Mouse (Mus musculus) B cell, adult (primary cell): ENCODE data around the gene Agrn. TPM values are rescaled to one million over a fixed set of nuclear protein-coding genes. Genes with fewer than 3 reads are reported as not detected.

ENCODE experiments used
- total RNA-seq: library from RNA; stranded (reverse); gene quantifications from 4 replicates; pipeline ENCODE4 v1.2.4, GENCODE M21; 2023; ENCODE audit not compliant: inconsistent age

Gene Agrn
- 2.6 to 4.3 TPM (median 3.5 TPM) in 4 replicates for total RNA-seq

GRCm38 (mm10) chr4:156197131-156197828, at the start of gene Agrn:
Agrn (minus strand) TSS chr4:156197488.

GRCm38 (mm10) chr4:156235808-156236533, 38.7 kb upstream of the Agrn start, which contains the start of gene Noc2l:
Noc2l (plus strand) TSS chr4:156236010.

GRCm38 (mm10) chr4:156234701-156235213, 37.5 kb upstream of the Agrn start, which contains the start of gene Plekhn1:
Plekhn1 (minus strand) TSS chr4:156234857.

GRCm38 (mm10) chr4:156215649-156216048, 18.4 kb upstream of the Agrn start, which contains the start of gene Perm1:
Perm1 (plus strand) TSS chr4:156215868.

GRCm38 (mm10) chr4:156203001-156203412, 5.7 kb upstream of the Agrn start, which contains the start of gene AW011738:
AW011738 (plus strand) TSS chr4:156203304.

GRCm38 (mm10) chr4:156200623-156201475, 3.6 kb upstream of the Agrn start, which contains the start of gene Isg15:
Isg15 (minus strand) TSS chr4:156200818.

GRCm38 (mm10) chr4:156130436-156130835, 66.9 kb downstream of the Agrn start, which contains the start of gene Rnf223:
Rnf223 (plus strand) TSS chr4:156130513.

Other genes starting within 250 kb of the Agrn start
- 1.6 to 3.1 TPM (median 2.1 TPM) in 4 replicates for gene C1qtnf12, start 235.2 kb downstream of the Agrn start, total RNA-seq
- 2.3 to 3.4 TPM (median 2.8 TPM) in 4 replicates for gene B3galt6, start 204.8 kb downstream of the Agrn start, total RNA-seq
- gene Sdf4, start 204.6 kb downstream of the Agrn start, total RNA-seq = 120 to 134 TPM (median 127 TPM) in 4 replicates
- gene Tnfrsf4, start 183.6 kb downstream of the Agrn start, total RNA-seq = 6.0 to 9.5 TPM (median 7.1 TPM) in 4 replicates
- gene Tnfrsf18, start 171.3 kb downstream of the Agrn start, total RNA-seq = 13.5 to 16.3 TPM (median 14.2 TPM) in 4 replicates
- not detected in 4 replicates for gene Ttll10, start 138.1 kb downstream of the Agrn start, total RNA-seq
- gene 9430015G10Rik, start 87.5 kb downstream of the Agrn start, total RNA-seq = 49.2 to 80.5 TPM (median 61.4 TPM) in 4 replicates
- 0.67 to 1.3 TPM (median 0.90 TPM) in 4 replicates for gene Rnf223, start 67.0 kb downstream of the Agrn start, total RNA-seq
- 5.4 to 10.8 TPM (median 7.2 TPM) in 4 replicates for gene Isg15, start 3.3 kb upstream of the Agrn start, total RNA-seq
- 8.0 to 11.2 TPM (median 9.5 TPM) in 4 replicates for gene AW011738, start 5.8 kb upstream of the Agrn start, total RNA-seq
- gene Perm1, start 18.4 kb upstream of the Agrn start, total RNA-seq = 0.32 to 0.58 TPM (median 0.39 TPM) in 3 of 4 replicates, not detected in the other
- gene Plekhn1, start 37.4 kb upstream of the Agrn start, total RNA-seq = 39.6 to 41.2 TPM (median 39.8 TPM) in 4 replicates
- 91.6 to 108 TPM (median 97.3 TPM) in 4 replicates for gene Noc2l, start 38.5 kb upstream of the Agrn start, total RNA-seq
- 6.6 to 11.7 TPM (median 9.7 TPM) in 4 replicates for gene Samd11, start 58.2 kb upstream of the Agrn start, total RNA-seq
- gene Vmn2r-ps159, start 133.6 kb upstream of the Agrn start, total RNA-seq = not detected in 4 replicates